Mouse (Mus musculus) frontal cortex, adult 2 months (tissue): ENCODE data around the gene Ihh. TPM values are rescaled to one million over a fixed set of nuclear protein-coding genes. Genes with fewer than 3 reads are reported as not detected.

ENCODE experiments used
- DNase-seq, 2 experiments: peaks; one replicate each; pipeline ENCODE4 v3.0.0; 2022; ENCODE audit warnings: low spot score in 1 of 2; ENCODE audit errors: extremely low spot score in 1 of 2
- polyA plus RNA-seq: library from polyadenylated mRNA; depleted of rRNA; stranded (reverse); fragments of >200 nt; gene quantifications from 2 replicates; pipeline ENCODE4 v1.2.3, GENCODE M21; 2012; rRNA removed

The Ihh gene
- polyA plus RNA-seq = 0.24 and 0.32 TPM in 2 replicates

GRCm38 (mm10) chr1:74951556-74952210, at the start of gene Ihh:
Gene Ihh, minus strand, starts transcription at chr1:74951672.
- DNase-seq = no peak

DNA sequence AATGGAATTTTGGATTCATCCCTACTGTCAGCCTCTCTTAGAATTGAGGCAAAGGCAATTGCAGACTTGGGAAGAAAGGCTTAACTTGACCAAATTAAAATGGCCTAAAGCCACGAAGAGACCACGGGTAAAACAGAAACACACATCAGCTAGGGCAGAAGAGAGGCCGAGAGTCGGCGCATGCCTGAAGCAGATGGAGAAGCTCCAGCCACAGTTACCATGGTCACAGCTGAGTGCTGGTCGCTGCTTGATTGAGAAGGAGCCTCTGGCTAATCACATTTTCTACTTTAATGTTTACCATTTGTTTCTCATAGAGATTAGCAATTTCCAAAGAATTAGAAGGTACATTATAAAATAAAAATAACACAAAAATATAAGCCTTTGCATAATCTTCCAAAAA, 49.7 kb upstream of the Ihh start:
- DNase-seq = no peak

GRCm38 (mm10) chr1:75000496-75000895, 49.0 kb upstream of the Ihh start:
- peak; percentile 5 to 57 for DNase-seq

GRCm38 (mm10) chr1:74999173-74999572, 47.7 kb upstream of the Ihh start:
- DNase-seq = no peak

DNA sequence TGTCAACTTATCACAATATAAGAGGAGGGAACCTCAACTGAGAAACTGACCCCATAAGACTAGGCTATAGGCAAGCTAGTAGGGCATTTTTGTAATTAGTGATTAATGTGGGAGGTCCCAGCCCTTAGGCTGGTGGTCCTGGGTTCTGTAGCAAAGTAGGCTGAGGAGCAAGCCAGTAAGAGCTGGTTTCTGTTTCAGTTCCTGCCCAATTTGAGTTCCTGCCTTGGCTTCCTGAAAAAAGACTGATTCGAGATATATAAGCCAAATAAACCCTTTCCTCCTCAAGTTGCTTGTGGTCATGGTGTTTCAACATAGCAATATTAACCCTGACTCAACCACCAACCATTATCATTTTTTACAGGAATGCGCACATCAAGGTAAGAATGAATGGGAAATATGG, 45.8 kb upstream of the Ihh start:
- no peak for DNase-seq

GRCm38 (mm10) chr1:74977001-74977400, 25.5 kb upstream of the Ihh start:
- no peak for DNase-seq

GRCm38 (mm10) chr1:74975936-74976335, 24.5 kb upstream of the Ihh start:
- no peak for DNase-seq

- no peak for DNase-seq
Observed at GRCm38 (mm10) chr1:74973590-74973989, 22.1 kb upstream of the Ihh start.

GRCm38 (mm10) chr1:74971353-74972050, 20.0 kb upstream of the Ihh start:
- DNase-seq = no peak

DNA sequence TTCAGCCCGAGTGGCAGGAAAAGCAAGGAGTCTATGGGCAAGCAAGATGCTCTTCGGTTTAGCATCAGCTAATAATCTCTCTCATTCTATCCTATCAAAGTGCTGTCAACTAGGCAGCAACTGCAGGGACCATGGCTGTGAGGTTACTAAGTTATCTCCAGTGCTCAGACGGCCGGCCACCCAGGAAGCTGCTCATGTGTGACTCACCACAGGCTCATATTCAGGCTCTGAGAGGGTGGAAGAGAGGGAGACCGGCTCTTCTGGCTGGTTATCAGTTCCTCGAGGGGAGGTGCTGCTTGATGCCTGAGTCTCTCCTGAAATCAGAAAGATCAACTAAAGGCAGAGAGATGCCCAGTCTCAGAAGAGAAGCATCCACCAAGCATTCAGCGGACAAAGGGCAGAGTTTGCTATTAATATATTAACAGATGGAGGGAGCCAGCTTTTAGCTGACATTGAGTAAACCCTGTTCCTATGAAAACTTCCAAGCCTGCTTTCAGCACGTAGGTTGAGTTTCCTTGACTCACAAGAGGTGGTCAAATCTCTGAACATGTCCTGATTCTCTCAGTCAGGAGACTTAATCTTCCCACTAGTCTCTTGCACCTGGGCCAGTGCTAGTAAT, 16.6 kb upstream of the Ihh start:
- no peak for DNase-seq

DNA sequence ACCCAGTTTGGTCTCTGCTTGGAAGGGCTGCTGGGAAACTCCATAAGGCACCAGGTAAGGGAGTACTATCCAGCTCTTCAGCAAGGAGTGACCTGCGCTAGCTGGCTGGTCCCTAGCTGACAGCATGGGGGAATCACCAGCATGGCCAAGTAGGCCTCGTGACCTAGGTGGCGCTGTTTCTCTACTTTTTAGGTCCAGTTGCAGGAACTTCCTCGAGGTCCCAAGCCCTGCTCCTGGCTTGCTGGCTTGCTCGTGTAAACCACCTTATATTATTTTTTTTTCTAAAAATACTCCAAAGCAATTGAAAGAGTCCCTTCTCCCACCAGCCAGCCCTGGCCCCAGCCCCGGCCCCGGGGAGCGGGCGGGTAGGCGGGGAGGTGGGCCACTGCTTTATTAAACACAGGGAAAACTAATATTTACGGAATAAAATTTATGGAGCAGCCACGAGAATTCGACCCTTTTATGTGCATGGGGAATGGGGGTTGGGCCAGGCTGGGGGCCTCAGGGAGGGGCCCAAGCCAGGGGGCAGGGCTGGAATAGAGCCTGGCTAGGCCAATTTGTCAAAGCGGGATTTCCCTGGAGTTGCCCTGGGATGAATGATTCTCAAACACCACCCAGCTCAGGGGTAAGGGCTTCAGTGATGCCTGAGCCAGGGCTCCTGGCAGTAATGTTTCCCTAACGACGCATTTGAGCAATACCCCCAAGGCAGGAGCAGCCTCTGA, 13.2 kb upstream of the Ihh start:
- DNase-seq = peak; percentile 15 to 81

GRCm38 (mm10) chr1:74962853-74963227, 11.4 kb upstream of the Ihh start:
- no peak for DNase-seq

GRCm38 (mm10) chr1:74962126-74962852, 10.8 kb upstream of the Ihh start:
- DNase-seq = no peak

DNA sequence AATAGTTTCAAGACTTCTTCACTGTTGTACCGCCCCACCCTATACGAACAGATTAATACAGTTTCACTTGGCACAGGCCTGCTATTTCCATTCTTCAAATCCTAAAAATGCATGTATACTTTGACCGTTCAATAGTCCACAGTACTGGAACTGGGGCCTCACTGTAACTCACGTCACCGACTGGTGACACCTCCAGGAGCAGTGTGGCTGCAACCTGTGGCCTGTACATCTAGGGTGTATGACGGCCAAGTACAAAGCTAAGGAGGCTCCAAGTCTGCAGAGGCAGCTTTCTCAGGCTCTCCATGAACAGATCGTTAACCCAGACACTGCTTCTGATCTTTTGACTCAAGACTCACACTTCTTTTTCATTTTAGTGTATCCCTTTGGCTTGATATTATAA, 10.2 kb upstream of the Ihh start:
- DNase-seq = no peak

DNA sequence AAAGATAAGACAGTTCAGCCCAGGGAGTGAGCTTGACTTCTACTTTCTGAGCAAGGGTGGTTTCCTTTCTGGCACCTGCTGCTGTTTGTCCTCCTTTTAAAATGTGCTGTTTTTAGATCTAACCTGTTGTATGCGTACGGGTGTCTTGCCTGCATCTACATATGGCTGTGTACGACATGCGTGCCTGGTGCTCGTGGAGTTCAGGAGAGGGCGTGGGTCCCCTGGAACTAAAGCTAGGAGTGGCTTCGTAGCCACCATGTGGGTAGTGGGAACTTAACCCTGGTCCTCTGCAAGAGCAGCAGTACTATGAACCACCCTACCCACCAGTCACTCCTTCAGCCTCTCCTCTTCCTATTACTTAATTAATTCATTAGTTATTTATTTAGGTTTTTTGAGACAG, 8.6 kb upstream of the Ihh start:
- no peak for DNase-seq

DNA sequence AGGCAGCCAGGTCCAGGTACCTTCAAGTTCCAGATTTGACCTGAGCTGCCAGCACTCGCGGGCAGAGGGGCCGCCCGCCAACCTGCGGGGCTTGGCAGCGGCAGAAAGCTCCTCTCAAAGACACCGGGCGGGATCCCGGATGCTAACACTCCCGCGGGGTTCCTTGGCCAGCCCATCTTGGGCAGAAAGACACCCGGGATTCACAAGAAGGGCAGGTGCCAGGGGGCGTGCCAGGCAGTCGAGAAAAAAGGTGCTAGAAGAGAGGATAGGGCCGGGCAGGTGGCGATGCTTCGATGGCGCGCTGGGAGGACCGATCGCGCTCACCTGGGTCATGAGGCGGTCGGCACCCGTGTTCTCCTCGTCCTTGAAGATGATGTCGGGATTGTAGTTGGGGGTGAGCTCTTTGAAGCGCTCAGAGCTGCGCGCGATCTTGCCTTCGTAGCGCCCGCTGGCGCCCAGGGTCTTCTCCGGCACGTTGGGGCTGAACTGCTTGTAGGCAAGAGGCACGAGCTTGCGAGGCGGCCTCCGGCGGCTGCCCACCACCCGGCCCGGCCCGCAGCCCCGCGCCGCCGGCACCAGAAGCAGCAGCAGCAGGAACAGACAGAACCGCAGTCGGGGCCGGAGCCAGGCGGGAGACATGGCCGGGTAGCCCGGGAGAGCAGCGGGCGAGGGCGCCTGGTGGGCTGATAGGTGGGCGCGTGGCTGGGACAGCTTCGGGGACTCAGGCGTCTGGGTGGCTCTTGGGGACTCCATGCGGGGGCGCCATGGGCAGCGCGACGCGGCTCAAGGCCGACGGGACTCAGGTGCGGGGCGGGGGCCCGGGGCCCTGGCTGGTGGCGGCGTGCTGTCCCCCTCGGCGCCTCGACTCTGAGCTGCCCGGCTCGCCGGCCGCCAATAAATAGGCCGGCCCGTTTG, 639 bp downstream of the Ihh start:
- no peak for DNase-seq

DNA sequence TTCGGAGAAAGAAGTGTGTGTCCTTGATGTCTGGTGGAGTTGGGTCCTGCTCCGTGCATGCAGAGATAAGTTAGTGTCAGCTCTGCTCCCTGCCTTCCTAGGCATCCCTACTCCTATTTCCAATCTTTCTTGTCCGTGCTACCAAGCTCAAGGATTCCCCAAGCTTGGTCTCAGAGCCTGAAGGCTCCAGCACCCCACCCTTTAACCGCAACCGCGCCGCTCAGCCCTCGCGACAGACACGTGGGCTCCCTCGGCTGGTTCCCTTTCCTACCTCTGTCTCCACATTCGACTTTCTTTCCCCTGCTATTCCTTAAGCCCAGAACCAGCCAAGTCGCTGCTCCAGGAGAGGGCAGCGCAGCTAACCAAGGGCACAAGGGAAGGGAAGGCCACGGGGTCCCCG, 1.4 kb downstream of the Ihh start:
- DNase-seq = no peak

GRCm38 (mm10) chr1:74949666-74950050, 1.8 kb downstream of the Ihh start:
- no peak for DNase-seq

GRCm38 (mm10) chr1:74948784-74949665, 2.4 kb downstream of the Ihh start:
- peak; percentile 24 to 66 for DNase-seq
